Mouse (Mus musculus): ENCODE results near the gene Sh3kbp1.

The Sh3kbp1 gene

GRCm38 (mm10) chrX:159678320-159678835 is 51.3 kb downstream of the Sh3kbp1 start:
- DNase-seq, result no peak

- no peak for DNase-seq
Measured at GRCm38 (mm10) chrX:159685521-159685920, 58.4 kb downstream of the Sh3kbp1 start.

- no peak for DNase-seq
Measured at GRCm38 (mm10) chrX:159686850-159687249, 59.8 kb downstream of the Sh3kbp1 start.

GRCm38 (mm10) chrX:159688698-159689097 is 61.6 kb downstream of the Sh3kbp1 start:
- no peak for DNase-seq

- DNase-seq, result no peak
Measured at GRCm38 (mm10) chrX:159689785-159690416, 62.8 kb downstream of the Sh3kbp1 start.

GRCm38 (mm10) chrX:159693126-159693525 is 66.1 kb downstream of the Sh3kbp1 start:
- DNase-seq, result no peak

- no peak for DNase-seq
Measured at GRCm38 (mm10) chrX:159696545-159696944, 69.5 kb downstream of the Sh3kbp1 start.

- DNase-seq, result no peak
Measured at GRCm38 (mm10) chrX:159697030-159697454, 70.0 kb downstream of the Sh3kbp1 start.

- no peak for DNase-seq
Measured at GRCm38 (mm10) chrX:159702850-159703249, 75.8 kb downstream of the Sh3kbp1 start.

GRCm38 (mm10) chrX:159704381-159705004 is 77.4 kb downstream of the Sh3kbp1 start:
- no peak for DNase-seq

GRCm38 (mm10) chrX:159705412-159705811 is 78.3 kb downstream of the Sh3kbp1 start:
- no peak for DNase-seq

GRCm38 (mm10) chrX:159708076-159708830 is 81.2 kb downstream of the Sh3kbp1 start:
- DNase-seq, result no peak

GRCm38 (mm10) chrX:159709296-159709695 is 82.2 kb downstream of the Sh3kbp1 start:
- DNase-seq, result no peak

- DNase-seq, result no peak
Measured at GRCm38 (mm10) chrX:159711070-159712029, 84.3 kb downstream of the Sh3kbp1 start.

GRCm38 (mm10) chrX:159713191-159713590 is 86.1 kb downstream of the Sh3kbp1 start:
- no peak for DNase-seq

- DNase-seq, result no peak
Measured at GRCm38 (mm10) chrX:159721390-159721789, 94.3 kb downstream of the Sh3kbp1 start.

- DNase-seq, result no peak
Measured at GRCm38 (mm10) chrX:159731421-159731820, 104.3 kb downstream of the Sh3kbp1 start.

GRCm38 (mm10) chrX:159732845-159733244 is 105.8 kb downstream of the Sh3kbp1 start:
- DNase-seq, result no peak

GRCm38 (mm10) chrX:159733948-159734347 is 106.9 kb downstream of the Sh3kbp1 start:
- no peak for DNase-seq

GRCm38 (mm10) chrX:159735513-159736099 is 108.5 kb downstream of the Sh3kbp1 start:
- no peak for DNase-seq

GRCm38 (mm10) chrX:159737344-159737743 is 110.3 kb downstream of the Sh3kbp1 start:
- no peak for DNase-seq

- no peak for DNase-seq
Measured at GRCm38 (mm10) chrX:159744035-159744434, 117.0 kb downstream of the Sh3kbp1 start.
